Mouse (Mus musculus): ENCODE measurements at regions not wholly inside any gene's neighbourhood (a gene's known extent, or its start where the extent isn't known, plus 50 kb on each side); places are given as distances from the start of the nearest gene placed in this dataset.

DNA sequence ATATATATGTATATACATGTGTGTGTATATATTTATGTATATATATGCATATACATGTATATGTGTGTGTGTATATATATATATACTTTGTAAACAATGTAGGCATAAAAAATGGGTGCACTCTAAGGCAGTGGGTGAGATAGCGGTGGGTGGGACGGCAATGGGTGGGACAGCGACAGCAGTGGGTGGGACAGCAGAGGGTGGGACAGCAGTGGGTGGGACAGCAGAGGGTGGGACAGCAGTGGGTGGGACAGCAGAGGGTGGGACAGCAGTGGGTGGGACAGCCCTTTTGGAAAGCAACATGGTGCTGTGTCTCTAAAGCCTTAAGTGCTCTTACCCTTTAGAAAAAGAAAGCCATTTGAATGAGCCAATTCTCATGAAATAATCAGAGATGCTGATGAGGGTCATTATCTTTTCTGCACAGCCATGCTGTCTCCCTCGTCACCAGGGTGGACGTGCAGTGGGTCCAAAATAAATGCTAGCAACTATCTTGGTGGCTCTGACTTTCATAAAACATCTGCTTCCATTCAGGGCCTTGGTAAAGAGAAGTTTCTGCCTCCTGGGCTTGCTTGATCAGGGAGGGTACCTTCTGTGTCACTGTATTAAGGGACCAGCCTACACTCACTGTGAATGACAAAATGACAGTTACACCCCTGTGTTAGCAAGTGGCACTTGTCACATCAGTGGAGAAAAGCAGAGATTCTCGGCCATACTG, 119.3 kb upstream of the Slc44a1 start:
- no peak for DNase-seq (ENCODE audit: low read depth, low spot score)

DNA sequence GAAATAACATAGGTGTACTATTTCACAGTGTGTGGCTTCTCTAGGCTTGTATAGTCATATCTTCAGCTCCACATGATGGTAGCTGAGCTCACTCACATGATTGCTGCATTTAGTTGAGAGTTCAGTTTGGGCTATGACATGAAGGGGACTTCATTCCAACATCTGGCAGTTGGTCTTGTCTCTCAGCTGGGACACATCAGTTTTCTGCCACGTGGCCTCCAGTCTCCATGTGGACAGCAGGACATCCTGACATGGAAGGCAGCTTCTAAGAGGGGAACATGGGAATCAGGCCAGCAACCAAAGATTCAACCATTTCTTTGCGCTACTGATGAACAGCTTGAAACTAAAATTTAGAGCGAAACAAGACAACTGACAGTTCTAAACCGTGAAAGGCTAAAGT, 121.2 kb upstream of the Slc44a1 start:
- DNase-seq (ENCODE audit: low read depth, low spot score) = no peak

DNA sequence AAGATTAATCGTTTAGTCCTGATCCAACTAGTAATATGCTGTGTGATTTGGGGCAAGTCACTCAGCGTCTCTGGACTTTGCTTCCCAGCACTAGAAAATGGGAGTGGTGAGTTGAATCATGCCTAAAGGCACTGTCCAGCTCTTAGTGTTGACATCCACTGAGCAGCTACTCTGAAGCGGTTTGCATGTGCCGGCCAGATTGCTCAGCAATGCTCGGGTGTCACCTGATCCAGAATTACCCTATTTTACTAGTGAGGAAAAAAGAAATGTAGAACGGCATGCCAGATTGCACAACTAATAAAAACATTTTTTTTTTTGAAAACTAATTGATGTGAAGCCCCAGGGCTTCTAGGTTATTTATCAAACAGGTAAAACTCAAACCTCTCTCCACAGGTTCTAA, 122.0 kb upstream of the Slc44a1 start:
- DNase-seq (ENCODE audit: low read depth, low spot score) = no peak

DNA sequence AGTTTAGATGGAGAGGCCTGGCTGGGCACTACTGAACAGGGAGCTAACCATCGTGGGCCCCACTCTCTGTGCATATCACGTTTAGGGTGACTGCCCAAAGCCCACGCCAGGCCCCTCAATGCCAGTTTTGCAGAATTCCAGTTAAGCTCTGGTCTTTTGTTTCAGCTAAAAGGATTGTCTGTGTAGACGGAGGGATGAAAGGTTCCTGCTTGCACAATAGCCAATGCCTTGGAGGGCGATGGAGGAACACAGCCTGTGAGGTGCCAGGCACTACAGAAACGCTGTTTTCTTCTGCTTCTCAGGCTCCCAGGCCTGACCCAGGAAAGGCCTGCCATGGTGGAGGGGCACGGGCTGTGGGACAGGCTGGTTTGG, 122.8 kb upstream of the Slc44a1 start:
- no peak for DNase-seq (ENCODE audit: low read depth, low spot score)

DNA sequence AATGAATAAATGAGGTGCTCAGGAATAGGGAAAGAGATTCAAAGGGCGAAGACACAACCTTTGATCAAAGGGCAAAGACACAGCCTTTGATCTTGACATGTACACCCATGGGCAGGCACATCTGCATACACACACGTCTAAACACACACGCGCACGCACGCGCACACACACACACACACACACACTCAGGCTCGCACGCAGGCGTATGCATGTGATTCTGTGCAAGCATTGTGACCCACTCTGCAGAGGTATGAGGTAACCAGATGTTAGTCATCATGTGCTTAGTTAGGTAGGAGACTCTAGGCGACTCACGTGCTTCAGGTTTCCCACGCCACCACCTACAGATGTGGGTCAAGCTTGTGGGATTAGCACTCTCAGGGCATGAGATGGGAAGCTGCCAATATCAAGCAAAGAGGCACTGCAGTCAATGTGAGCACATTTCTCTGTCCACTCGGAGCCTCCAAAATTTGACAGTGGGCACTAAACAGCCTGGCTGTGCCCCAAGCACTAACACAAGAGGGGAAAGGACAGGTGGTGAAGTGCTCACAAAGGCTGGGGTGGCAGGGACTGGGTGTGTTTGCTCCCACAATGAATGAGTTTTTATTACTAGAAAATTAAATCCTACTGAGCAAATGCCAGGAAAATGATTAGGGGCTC, 123.3 kb upstream of the Slc44a1 start:
- DNase-seq (ENCODE audit: low read depth, low spot score) = no peak

DNA sequence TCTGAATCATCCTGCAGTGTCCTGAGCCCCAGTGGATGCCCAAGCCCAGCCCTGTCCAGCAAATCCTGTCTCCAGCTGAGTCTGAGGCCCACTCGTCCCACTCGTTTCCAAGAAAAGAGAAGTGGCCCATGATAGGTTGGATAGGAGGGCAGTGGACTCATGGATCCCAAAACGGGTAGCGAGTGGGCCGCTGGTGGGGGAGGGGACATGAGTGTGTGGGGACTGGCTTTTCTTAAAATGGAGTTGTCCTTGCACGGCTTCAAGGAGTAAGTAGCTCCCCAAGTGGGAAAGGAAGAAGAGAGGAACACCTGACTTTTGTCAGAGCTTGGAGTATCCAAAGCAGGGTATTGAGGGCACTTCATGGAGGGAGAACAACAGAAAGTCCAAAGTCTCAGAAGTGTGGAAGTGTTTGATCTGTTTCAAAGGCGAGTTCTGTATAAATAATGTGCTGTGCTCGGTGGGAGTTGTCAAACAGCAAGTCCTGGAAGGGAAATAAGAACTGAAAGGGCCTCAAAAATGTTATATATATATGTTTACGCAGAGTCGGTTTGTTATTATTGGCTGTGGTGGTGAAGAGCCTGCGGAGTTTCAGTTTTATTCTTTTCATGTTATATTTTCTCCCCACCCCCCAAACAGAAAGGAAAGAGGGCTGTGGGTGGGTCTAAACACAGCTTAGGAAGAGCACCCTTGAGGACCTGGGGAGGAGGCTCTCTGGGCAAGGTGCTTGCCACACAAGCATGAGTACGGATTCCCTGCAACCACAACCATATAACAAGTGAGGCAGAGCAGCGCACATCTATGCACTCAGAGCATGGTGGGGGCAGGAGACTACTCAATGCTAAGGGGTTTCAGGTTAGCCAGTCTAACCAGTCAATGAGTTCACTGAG, 124.1 kb upstream of the Slc44a1 start:
- DNase-seq (ENCODE audit: low read depth, low spot score) = no peak

DNA sequence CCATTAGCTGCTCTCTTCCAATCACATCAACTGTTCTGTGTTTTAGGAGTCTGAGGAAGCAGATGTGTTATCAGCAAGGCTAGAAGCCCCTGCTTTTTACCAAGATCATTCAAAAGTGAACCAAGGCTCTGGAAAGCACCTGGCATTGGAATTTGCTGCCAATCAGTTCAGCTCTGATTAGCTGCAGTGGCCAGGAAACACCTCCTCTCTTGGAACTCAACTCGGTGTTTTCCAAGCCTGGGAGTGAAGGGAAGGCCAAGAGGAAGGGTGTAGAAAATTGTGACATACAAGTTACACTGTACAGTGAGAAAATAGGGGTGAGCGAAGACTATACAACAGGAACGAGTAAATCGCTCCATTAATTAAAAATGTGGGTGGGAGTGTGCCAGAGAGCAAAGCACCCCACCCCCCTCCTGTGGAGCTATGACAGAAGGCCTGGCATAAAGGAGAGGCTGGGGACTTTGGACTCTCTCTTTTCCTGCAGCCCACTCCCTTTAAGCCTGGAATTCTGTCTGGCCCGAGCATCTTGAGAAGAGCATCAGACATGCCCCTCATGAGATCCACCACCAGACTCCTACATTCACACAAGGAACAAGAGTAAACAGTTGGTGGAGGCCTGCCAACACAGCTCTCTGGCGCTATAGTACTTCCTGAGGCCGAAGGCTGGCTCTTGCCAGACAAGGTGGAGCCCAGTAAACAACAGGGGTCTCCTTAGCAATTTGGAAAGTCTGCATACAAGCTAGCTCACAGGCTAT, 124.9 kb upstream of the Slc44a1 start:
- no peak for DNase-seq (ENCODE audit: low read depth, low spot score)

DNA sequence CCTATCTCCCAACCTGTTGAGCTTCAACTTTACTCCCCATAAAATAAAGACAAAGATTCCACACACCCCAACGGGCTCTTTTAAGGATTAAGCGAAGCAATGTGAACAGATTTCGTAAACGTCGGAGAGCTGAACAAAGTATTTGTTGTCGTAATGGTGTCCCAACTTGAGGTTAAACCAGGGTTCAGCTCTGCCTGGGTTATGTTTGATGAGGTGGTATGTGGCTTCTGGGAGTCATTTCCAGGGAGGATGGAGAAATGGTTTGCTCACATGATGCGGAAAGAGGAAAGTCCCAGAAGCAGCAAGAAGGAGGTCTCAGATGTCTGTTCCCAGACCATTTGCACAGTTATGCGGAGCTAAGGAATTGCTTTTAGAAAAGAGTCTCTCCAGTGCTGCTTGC, 126.1 kb upstream of the Slc44a1 start:
- no peak for DNase-seq (ENCODE audit: low read depth, low spot score)

DNA sequence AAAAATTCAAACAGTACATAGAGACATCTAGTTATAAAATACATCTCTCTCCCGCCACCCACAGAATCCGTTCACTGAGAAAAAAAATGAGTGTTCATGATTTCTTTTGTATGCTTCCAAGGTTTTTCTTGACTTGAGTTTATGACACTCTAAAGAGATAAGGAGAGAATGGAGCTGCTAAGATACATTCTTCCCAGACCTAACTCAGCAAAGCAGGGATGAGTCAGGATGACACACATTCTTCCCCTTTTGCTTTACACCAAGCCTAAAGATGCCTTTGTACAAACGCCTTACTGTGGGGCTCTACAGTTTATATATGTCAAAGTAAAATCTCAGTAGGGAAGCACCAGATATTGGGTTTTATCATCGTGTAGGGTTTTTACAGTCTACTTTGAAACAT, 133.1 kb upstream of the Slc44a1 start:
- no peak for DNase-seq (ENCODE audit: low read depth, low spot score)

DNA sequence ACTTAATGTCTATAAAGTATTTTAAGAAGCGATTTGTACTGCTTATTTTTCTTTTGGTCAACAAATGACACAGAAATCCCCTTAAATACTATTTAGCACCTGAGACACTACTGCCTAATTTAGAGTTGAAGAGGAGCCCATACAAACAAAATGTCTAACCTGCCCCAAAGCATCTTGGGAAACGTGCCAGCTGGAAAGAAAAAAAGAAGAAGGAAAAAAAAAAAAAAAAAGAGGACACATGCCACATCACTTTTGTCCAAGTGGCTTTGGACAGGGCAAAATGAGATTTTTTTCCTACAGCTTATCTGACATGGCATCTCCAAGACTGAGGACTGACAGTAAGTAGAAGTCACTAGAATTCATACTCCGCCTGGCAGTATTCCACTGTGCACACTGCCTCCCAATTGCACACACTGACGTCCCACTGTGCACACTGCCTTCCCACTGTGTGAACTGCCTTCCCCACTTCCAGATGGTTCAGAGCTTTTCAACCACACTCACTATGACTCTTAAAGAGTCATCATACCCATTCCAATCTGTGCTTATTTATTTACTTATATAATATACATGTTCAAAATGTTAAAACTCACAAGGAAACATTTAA, 135.3 kb upstream of the Slc44a1 start:
- no peak for DNase-seq (ENCODE audit: low read depth, low spot score)

DNA sequence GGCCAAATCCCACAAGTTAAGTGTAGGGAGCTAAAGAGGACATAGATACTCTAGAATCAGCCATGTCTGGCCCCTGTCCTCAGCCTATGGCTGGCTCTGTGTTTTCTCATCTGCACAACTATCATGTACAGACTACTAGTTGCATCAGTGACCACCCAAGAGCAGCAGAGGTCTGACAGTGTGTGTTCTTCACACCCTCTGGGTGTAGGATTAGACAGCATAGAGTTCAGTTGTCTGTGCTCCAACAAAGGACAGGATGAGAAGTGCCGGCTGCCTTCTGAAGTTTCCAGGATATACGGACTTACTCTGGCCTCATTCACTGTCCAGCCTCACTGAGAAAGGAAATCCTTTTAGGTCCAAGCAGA, 135.9 kb upstream of the Slc44a1 start:
- DNase-seq (ENCODE audit: low read depth, low spot score) = no peak

DNA sequence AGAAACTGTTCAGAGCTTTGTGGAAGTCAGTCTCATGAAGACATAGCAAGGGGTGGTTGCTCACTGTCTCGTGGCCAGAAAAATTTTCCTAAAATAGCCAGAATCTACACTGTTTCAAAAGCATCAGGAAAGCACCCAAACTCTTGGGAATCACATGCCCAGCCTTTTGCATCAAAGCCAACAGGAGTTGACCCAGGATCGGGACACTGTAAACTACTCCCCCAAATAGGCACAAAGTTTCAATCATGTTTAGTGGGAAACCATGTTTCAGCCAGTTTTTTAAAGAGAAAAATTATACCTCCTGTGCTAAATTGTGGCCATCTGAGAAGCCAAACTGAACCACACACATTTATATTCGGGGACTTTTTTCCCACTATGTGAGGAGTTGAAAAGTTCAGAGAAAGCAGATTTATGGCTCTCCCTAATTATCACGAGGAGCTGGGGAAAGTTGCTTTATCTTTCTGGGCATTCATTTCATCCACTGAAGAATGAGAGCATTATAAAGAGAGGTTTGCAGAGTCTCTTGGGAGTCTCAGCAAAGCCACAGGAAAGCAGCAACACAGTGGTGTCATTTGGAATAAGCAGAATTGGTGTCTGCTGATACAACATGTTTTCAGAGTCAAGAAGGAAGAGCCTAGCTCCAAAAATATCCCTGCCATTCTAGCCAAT, 136.5 kb upstream of the Slc44a1 start:
- no peak for DNase-seq (ENCODE audit: low read depth, low spot score)

DNA sequence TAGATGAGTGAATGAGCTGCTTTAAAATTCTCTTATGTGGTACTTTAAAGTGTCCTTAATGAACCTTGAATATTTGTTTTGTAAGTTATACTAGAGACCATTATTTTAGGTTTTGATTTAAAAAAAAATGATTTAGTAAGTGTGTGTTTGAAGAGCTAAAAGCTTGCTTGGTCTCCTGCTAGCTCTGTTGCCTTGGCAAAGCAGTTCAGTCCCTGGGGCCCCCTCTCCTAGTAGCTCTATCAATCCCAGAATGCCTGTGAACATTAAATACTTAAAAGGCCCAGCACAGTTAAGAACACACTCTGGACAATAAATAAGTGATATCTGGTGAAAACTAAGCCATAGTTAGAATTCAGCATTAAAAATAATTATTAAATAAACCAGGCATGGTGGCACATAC, 138.3 kb upstream of the Abca1 start:
- DNase-seq (ENCODE audit: low read depth, low spot score) = no peak

DNA sequence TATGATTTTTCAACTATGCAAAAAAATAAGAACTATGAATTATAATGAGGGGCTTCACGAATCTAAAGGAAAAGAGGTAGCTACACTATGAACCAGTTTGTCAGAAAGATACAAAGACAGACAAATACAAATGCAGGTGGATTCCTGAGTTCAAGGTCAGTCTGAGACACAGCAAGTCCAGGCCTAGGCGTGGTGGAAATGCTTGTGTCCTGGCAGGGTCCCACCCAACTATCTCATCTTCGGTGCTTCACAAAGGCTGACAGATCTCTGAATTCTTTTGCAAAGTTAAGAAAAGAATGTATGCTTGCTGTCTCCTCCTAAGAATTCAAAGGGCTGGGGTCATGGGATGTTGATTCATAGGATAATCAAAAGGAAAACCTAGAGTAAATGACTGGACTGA, 132.9 kb upstream of the Abca1 start:
- DNase-seq (ENCODE audit: low read depth, low spot score) = no peak

DNA sequence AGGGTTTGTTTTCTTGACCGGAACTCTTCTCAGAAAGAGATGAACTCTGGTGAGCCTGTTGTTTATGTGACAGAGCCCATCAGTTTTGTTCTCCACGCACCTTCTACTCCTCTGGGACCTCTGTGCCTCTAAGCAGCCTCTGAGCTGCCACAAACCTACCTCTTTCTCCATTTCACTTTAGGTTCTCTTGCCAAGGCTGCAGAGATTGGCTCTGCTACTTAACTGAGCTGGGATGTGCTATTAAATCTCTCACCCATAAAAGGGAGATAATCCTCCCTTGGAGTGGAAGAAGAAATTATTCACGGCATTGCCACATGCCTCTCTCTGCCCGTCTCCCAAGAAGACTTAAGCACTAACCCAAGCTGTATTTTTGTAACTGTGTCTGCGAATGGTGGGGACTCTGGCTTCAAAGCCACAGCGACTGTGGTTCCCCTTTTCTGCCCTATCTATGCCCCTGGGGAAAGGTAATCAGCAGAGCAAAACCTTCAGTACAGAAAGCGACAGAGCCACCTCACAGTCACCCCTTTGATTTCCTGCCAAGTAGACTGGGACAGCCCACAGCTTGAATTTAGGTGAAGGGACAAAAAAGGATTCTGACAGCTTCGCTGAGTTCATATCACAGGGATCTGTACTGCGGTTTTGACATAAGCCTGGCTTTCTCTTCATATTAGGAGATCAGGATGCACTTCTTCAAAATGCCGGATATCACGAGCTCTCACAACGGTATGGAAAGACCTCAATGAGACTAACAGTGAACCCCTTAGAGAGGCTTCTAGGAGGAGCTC, 118.2 kb upstream of the Abca1 start:
- DNase-seq (ENCODE audit: low read depth, low spot score) = no peak

DNA sequence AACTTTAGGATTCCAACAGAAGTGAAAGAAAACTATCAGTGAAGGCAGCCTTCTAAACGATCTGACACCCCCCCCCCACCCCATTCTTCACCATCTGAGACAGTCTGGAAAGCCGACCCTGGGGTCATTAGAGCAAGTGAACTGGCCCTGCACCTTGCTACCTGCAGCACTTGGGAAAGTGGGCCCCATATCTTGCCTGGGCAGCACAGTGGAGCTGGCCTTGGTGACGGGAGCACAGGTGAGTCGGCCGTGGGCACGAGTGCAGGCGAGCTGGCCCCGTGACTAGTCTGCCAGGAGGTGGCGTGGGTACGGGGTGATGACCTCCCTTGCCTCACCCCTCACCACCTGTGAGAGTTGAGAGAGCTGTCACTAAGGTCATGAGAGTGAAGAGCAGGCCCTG, 110.7 kb upstream of the Abca1 start:
- no peak for DNase-seq (ENCODE audit: low read depth, low spot score)

DNA sequence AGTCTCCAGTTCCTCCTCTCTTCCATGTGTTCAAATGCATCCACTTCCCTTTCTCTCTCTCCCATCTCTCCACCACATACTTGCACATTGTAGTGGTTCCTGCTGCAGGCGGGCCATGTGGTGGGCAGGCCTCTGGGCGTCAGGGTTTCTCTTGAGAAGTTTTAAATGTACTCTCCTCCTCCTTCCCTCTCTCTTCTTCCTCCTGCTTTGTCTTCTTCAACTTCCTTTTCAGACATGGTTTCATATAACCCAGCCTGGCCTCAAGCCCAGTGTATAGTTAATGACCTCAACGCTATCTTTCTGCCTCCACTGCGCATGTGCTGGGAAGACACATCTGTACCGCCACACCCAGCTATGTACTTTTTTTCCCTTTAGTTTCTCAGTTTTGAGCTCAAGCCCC, 110.3 kb upstream of the Abca1 start:
- no peak for DNase-seq (ENCODE audit: low read depth, low spot score)

DNA sequence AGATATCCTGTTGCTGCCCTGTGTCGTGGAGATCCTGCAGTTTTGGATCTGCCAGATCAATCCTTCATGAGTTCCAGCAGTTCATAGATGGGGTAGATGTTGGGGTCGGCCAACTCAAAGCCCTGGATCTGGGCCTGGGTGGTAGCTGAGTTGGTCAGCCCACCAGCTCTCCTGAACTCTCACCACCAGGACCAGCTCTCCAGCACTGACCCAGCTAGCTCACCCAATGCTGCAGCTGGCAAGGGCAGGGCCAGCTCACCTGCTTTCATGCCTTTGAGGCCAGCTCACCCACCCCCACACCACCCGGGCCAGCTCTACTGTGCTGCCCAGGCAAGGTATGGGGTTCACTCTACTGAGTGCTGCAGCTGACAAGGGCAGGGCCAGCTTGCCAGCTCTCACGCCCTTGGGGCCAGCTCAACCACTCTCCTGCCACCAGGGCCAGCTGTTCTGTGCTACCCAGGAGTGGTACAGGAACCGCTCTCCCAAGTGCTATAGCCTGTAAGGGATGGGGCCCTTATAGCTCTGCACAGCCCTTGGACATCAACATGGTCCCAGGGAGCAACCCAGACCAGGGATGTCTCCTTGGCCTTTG, 109.7 kb upstream of the Abca1 start:
- DNase-seq (ENCODE audit: low read depth, low spot score) = no peak

DNA sequence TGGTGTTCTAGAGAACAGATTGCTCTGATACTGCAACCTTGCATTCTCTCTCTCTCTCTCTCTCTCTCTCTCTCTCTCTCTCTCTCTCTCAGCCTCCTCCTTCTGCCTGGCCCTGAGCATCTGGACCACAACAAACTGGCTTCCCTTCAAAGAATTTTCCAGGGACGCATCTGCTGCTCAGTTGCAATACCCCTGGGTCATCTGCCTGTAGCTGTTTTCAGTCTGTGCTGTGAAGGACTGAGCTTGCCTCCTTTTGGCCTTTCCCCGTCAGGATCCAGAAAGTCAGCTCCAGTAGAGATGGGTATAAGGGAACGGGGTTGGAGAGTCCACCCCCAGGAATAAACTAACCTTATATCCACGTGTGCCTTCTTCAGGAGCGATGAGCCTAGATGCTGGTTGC, 105.2 kb upstream of the Abca1 start:
- no peak for DNase-seq (ENCODE audit: low read depth, low spot score)

DNA sequence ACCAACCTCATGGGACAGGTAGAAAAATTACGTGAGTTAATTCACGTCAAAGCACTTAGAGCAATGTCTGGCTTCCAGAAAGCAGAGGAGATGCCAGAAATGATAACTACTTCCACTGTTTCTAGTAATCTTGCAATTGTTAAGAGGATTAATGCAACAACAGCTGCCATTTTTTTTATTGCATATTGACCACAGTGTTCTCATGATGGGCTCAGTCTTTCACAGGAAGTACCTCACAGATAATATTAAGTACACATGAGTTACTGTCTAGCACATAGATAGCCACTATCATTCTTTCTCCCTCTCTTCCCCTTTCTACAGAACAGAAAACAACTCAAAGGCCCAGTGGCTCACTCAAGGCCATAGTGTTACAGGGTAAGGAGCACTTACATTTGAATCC, 104.8 kb upstream of the Abca1 start:
- no peak for DNase-seq (ENCODE audit: low read depth, low spot score)
